Mouse (Mus musculus): Measurements from ENCODE around the gene Syngap1. TPM values are rescaled to one million over a fixed set of nuclear protein-coding genes. Genes with fewer than 3 reads are reported as not detected.

Syngap1 gene
- polyA plus RNA-seq, 1 experiment from 2014 or later = 5.0 TPM

Small RNA genes within 50 kb of the gene (microRNA-seq; reads per million reads assigned to microRNA genes)
- gene Gm27775 (not detected), gene Mir3083 (0.97 reads per million), gene Mir6968 (0.81 reads per million)

Other genes with a start within 250 kb of the Syngap1 start
- gene Crebrf, start 225.6 kb upstream of the Syngap1 start, polyA plus RNA-seq (2014; fragmentation: Nextera tagmentation; extraction: Ambion mirVana) = 10.2 and 10.5 TPM in 2 replicates
- gene Bnip1, start 160.2 kb upstream of the Syngap1 start, polyA plus RNA-seq (2014; fragmentation: Nextera tagmentation; extraction: Ambion mirVana) = 47.8 and 51.5 TPM in 2 replicates
- not detected in 2 replicates for gene Nkx2-5, start 96.2 kb upstream of the Syngap1 start, polyA plus RNA-seq (2014; fragmentation: Nextera tagmentation; extraction: Ambion mirVana)
- 0.90 and 2.1 TPM in 2 replicates for gene Kifc5b, start 24.2 kb upstream of the Syngap1 start, polyA plus RNA-seq (2014; fragmentation: Nextera tagmentation; extraction: Ambion mirVana)
- gene Phf1, start 8.2 kb upstream of the Syngap1 start, polyA plus RNA-seq (2014; fragmentation: Nextera tagmentation; extraction: Ambion mirVana) = 20.6 and 23.3 TPM in 2 replicates
- gene Cuta, start 1.7 kb upstream of the Syngap1 start, polyA plus RNA-seq (2014; fragmentation: Nextera tagmentation; extraction: Ambion mirVana) = 112 and 113 TPM in 2 replicates
- 9.7 and 11.1 TPM in 2 replicates for gene Zbtb9, start 31.9 kb downstream of the Syngap1 start, polyA plus RNA-seq (2014; fragmentation: Nextera tagmentation; extraction: Ambion mirVana)
- gene Bak1, start 87.8 kb downstream of the Syngap1 start, polyA plus RNA-seq (2014; fragmentation: Nextera tagmentation; extraction: Ambion mirVana) = 5.9 and 6.9 TPM in 2 replicates
- 1.2 and 1.8 TPM in 2 replicates for gene Itpr3, start 116.1 kb downstream of the Syngap1 start, polyA plus RNA-seq (2014; fragmentation: Nextera tagmentation; extraction: Ambion mirVana)
- gene Uqcc2, start 192.7 kb downstream of the Syngap1 start, polyA plus RNA-seq (2014; fragmentation: Nextera tagmentation; extraction: Ambion mirVana) = 359 and 406 TPM in 2 replicates
- gene Ip6k3, start 226.5 kb downstream of the Syngap1 start, polyA plus RNA-seq (2014; fragmentation: Nextera tagmentation; extraction: Ambion mirVana) = 0.60 and 0.80 TPM in 2 replicates